Mouse (Mus musculus) effector memory CD4-positive, alpha-beta T cell, adult 5 months (primary cell): ENCODE results near the gene Pklr. TPM values are rescaled to one million over a fixed set of nuclear protein-coding genes. Genes with fewer than 3 reads are reported as not detected.

Experiments
- polyA plus RNA-seq: library from polyadenylated mRNA; unstranded; fragments of 100-300 nt; shearing (Covaris generic); gene quantifications from one replicate; pipeline ENCODE4 v1.2.1, GENCODE M21; 2017

Pklr gene
- not detected for polyA plus RNA-seq

DNA sequence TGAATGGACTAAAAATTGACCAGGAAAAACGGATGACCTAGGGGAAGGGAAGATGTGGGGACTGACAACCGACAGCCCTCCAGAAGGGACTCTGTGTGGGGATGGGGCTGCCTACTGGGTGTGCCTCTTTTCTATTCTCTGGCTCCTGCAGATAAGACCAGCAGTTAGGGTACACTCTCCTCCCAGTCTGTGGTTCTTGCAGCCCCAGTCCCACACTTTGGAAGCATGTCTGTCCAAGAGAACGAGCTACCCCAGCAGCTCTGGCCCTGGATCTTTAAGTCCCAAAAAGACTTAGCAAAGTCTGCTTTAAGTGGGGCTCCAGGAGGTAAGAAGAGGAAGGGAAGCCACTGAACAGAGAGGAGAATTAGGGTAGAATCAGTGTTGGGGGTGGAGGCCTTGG lies at the start of gene Pklr:
Gene Pklr (plus strand): TSS at position 185 of the 400 bp plus-strand sequence.

DNA sequence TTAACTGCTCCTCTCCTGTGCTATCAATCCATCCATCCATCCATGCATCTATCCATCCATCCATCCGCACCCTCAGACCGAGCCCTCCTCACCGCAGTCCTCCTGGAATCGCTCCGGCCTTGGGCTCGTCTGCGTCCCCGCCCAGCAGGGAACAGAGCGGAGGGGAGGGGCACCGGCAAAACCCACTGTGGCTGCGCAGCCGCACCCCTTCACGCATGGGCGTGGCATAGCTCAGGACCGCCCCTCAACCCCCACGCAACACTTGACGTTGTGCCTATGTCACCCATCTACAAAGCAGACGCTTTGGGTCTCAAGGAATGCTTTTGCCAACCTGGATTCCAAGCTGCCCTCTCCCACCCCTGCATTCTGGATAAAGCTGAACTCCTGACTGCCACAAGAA lies 42.8 kb upstream of the Pklr start, which contains the start of gene Rusc1:
Gene Rusc1 (minus strand): TSS at position 137 of the 400 bp plus-strand sequence.

DNA sequence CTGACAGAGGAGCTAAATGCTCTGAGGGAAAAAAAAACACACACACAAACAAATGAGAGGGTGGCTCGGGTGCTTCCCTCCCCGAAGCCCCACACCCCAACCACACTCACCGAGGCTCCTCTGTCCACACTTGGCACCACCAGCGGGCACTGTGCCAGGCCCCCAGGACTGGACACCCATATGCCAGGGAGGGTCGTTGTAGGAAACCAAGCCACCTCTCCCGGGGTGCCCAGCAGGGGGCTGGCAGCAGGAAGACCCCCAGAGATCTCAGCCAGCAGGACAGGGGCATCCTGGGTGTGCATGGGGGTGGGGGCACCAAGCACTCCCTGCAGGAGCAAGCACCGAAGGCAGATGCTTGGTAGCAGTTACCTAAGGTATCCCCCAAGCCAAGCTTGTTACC lies 35.1 kb upstream of the Pklr start, which contains the start of gene Gm43738:
Gene Gm43738 (minus strand): TSS at position 289 of the 400 bp plus-strand sequence.

DNA sequence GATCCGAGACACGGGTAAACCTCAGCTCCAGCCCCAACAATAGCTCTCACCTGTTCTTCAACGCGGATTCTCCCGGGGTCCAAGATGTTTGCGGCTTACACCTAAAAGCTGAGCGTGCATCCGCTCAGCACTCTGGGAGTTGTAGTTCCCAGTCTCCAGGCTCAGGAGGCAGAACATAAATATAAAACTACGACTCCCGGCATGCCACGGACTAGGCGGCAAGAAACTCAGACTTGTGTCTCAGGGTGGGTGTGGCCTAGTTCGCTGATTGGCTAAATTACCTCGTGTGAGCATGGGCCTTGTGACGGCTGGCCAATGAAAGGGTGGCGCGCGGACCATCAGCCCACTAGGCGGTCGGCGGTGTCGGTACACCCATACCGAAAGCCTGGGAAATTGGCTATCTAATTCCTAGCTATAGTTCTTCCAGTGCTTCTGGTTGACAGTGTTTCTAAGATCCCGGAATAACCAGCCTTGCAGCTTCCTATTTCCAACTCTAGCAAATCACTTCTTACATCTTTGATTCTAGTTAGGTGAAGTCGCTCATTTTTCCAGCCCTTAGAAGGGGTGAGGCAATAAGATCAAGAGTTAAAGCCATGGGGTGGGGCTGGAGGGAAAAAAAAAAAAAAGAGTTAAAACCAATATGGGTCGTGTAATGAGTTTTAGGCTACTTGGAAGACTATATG lies 34.0 kb upstream of the Pklr start, which contains the start of gene Fdps:
Gene Fdps (minus strand): TSS at position 148 of the 683 bp plus-strand sequence.

DNA sequence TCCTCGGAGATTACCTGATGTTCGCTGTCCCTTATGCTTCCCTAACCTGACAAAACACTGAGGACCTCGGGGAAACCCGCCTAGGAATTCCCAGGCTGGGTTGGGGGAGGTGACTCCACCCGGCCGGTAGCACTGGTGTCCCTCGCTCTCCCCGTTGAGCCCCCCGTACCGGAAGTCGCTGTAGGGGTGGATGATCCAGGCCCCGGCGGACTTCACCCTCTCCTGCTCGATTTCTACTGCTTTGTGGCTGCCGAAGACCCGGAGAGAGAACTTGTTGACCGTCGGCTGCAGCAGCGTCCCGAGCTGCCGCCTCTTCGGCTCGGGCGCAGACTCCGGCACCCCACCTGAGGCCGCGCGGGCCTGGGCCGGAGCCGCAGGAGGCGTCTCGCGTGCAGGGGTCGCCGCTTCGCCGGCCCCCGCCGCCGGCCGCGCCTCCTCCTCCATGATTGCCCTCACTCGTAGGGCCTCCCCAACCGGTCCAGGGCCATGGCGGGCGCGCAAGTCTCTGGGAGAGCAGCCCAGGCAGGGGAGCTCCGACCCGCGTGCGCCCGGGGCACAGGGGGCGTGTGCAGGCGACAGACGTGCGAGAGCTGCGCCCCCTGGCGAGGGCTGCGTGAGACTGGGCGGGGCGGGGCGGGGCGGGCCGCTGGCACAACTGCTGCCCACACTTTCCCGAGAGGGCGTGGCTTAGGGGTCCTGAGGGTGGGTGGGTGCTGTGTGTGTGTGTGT lies 23.8 kb downstream of the Pklr start, which contains the start of gene Hcn3:
Gene Hcn3 (minus strand): TSS at position 581 of the 729 bp plus-strand sequence.

DNA sequence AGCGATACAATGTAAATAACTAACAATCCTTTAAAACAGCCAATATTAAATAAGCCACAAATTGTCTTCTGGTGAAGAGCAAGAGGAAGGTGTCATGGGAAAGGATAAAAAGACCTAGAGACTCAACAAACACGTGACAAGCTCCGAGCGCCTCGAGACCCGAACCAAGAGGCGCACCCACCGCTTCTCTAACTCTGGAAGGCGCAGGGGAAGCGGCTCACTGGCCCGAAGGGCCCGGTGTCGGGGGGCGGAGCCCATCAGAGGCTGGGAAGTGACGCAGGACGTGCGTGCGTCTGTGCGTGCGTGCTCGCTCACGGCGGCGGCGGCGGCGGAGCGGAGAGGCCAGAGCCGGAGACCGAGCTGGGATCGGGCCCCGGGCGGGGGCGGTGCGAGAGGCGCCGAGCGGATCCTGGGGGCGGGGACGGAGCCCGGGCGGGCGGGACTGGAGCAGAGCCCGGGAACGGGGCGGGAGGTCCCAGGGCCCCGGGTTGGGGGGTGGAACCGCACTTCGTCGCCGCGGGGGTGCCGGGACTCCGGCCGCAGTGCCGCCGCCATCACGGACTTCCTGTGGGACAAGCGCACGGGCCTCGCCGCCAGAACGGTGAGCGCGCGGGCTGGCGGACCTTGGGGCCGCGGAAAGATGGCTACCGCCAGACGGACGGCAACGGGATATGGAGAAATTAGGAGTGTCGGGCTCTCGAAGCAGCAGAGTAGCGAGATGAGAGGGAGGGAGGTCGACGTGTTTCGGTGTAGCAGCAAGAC lies 28.7 kb downstream of the Pklr start, which contains the start of gene Clk2:
Gene Clk2 (plus strand): TSS at position 290 of the 762 bp plus-strand sequence.

DNA sequence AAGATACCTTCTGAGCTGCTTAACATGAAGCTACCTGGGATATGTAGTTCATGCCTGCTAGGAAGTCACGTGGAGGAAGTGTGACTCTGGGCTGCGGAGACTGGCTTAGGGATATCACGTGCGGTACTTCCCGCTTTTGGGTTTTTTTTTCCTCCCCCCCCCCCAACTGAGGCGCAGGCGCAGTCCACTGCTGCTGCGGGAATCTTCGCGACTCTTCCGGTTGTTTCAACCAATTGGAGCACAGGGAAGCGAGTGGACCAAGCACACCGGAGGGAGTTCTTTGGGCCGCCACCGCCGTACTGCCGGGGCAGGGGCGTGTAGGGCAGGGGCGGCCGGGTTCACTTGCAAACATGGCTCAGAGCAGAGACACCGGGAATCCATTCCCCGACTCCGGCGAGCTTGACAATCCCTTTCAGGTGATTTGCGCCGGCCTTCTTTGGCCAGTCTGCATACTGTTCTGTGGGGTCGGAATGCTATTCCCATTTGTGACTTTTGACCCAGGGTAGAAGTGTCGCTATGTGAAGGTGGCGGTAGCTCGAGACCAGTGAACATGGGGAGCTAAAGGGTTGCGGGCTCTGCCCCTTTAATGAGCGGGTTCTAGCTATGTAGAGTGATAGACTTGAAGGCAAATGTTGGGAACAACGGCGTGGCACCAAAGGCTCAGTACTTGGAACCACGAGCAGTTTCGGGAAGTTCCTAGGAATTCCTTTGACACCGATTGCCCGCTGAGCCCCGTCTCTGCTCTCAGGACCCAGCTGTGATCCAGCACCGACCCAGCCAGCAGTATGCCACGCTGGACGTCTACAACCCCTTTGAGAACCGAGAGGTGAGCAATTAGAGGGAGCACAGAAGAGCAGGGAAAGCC lies 41.5 kb downstream of the Pklr start, which contains the start of gene Scamp3:
Gene Scamp3 (plus strand): TSS at position 232 of the 865 bp plus-strand sequence.

DNA sequence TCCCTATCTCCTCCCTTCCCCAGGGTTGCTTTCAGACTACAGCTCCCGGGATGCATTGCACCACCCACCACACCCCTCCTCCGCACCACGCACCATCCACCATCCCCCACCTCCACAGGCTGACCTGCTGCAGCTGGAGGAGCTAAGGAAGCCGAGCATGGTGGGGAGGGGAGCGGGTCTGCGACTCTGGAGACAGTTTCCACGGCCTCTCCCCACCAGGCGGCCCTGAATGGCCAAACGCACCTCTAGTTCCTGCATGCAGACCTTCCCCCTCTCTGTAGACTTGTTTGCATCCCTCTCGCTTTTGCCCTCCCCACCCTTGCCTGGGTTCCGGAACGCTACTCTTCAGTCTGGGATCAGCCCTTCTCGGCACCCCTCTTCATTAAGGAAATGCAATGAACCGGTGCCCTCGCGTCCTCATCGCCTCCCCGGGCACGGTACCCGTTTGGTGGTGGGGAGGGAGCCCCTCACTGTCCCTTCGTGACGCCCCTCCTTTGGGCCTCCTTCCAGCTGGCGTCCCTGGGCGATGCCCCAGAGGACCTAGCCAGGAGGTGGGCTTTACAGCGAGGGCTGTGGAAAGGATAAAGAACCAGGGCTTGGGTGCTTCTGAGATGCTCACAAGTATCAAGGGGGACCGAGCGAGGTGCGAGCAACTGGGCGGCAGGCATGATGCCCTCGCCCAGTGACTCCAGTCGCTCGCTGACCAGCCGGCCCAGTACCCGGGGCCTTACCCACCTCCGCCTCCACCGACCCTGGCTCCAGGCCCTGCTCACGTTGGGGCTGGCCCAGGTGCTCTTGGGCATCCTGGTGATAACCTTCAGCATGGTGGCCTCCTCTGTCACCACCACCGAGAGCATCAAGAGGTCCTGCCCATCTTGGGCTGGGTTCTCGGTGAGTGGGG lies 47.4 kb downstream of the Pklr start, which contains the start of gene Fam189b:
Gene Fam189b (plus strand): TSS at position 86 of the 901 bp plus-strand sequence.

Other genes with a start within 250 kb of the Pklr start
- gene Msto1, start 222.1 kb upstream of the Pklr start, polyA plus RNA-seq: 13.5 TPM
- 32.1 TPM for gene Ash1l, start 185.5 kb upstream of the Pklr start, polyA plus RNA-seq
- 109 TPM for gene Dap3, start 185.0 kb upstream of the Pklr start, polyA plus RNA-seq
- gene Rusc1, start 42.8 kb upstream of the Pklr start, polyA plus RNA-seq: 76.8 TPM
- not detected for gene Gm43738, start 35.0 kb upstream of the Pklr start, polyA plus RNA-seq
- gene Fdps, start 34.2 kb upstream of the Pklr start, polyA plus RNA-seq: 61.8 TPM
- gene Hcn3, start 24.1 kb downstream of the Pklr start, polyA plus RNA-seq: 1.9 TPM
- gene Clk2, start 28.7 kb downstream of the Pklr start, polyA plus RNA-seq: 86.6 TPM
- 232 TPM for gene Scamp3, start 41.3 kb downstream of the Pklr start, polyA plus RNA-seq
- gene Fam189b, start 47.0 kb downstream of the Pklr start, polyA plus RNA-seq: 94.4 TPM
- 79.2 TPM for gene Gba, start 66.8 kb downstream of the Pklr start, polyA plus RNA-seq
- gene Thbs3, start 79.0 kb downstream of the Pklr start, polyA plus RNA-seq: 1.6 TPM
- 87.7 TPM for gene Mtx1, start 90.9 kb downstream of the Pklr start, polyA plus RNA-seq
- 7.2 TPM for gene Muc1, start 92.9 kb downstream of the Pklr start, polyA plus RNA-seq
- gene Krtcap2, start 109.8 kb downstream of the Pklr start, polyA plus RNA-seq: 192 TPM
- 2.7 TPM for gene Trim46, start 110.2 kb downstream of the Pklr start, polyA plus RNA-seq
- gene Dpm3, start 123.2 kb downstream of the Pklr start, polyA plus RNA-seq: 74.3 TPM
- gene Slc50a1, start 134.4 kb downstream of the Pklr start, polyA plus RNA-seq: 132 TPM
- 0.26 TPM for gene Efna1, start 145.0 kb downstream of the Pklr start, polyA plus RNA-seq
- not detected for gene Efna3, start 186.8 kb downstream of the Pklr start, polyA plus RNA-seq
- gene Efna4, start 201.9 kb downstream of the Pklr start, polyA plus RNA-seq: not detected
- 21.7 TPM for gene Adam15, start 213.9 kb downstream of the Pklr start, polyA plus RNA-seq
- not detected for gene Dcst2, start 225.8 kb downstream of the Pklr start, polyA plus RNA-seq
- gene Dcst1, start 229.1 kb downstream of the Pklr start, polyA plus RNA-seq: 0.37 TPM